Mouse (Mus musculus) left cerebral cortex, adult 9 months (tissue): ENCODE data around the gene Plin5.
"Not testable (repeated sequence)": the region's sequence is repeated elsewhere in the genome, so short reads cannot be mapped to it uniquely, and the experiment has no call there.

ENCODE experiments used
- DNase-seq, 2 experiments: peaks; one replicate each; pipeline ENCODE4 v3.0.0; 2022; ENCODE audit warnings: low spot score in 2 of 2

The Plin5 gene

GRCm38 (mm10) chr17:56074097-56074826 lies 43.1 kb downstream of the Plin5 start:
- peak in 1 of 2 experiments; percentile 67 for DNase-seq

DNA sequence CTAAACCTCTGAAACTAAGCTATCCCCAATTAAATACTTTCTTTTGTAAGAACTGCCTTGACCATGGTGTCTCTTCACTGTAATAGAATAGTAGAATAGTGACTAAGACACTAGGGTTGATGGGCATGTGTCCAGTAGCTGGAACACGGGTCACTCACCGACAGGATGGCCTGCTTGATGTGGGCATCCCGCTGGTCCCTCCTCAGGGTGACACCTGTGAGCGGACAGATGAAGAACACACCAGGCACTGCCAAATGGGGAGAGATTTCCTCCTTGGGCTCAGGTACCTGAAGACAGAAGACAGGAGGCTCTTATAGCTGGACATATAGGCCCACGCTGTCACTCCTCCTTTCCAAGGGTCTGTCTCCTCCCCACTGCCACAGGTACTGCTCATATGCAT lies 45.2 kb downstream of the Plin5 start:
- no peak for DNase-seq

DNA sequence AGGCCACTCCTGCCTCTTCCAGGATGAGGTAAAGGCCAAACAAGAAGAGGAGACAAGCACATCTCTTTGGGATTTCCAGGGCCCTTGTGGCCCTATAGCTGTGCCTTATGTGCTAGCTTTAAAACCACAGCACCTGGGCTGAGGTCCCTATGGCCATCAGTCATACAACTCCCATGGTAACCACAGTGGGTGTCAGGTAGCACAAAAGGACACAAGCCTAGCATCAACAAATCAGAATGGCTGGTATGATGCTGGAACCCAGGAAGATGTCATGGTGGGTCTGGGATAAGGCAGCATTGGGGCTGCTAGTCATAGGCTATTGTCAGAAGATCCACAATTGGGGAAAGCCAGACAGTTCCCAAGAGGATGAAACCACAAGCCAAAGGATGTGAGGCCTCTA lies 46.3 kb downstream of the Plin5 start:
- no peak for DNase-seq

DNA sequence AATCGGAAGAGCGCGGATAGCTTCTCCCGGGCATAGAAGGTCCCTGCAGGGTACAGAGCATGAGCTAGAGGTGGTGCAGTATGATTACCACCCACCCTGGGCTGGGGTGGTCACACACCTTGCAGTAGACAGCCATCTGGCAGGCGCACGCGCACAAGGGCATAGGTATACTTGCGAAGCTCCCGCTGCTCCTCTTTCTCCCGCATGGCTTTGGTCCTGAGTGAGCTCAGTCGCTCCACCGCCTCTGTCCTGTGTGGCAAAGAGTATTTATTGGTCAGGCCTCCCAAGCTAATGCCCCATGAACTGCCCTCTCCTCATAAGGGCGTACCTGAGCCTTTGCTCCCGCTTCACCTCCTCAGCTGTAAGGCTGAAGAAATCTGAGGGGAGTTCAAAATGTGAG lies 48.3 kb downstream of the Plin5 start:
- DNase-seq = no peak

DNA sequence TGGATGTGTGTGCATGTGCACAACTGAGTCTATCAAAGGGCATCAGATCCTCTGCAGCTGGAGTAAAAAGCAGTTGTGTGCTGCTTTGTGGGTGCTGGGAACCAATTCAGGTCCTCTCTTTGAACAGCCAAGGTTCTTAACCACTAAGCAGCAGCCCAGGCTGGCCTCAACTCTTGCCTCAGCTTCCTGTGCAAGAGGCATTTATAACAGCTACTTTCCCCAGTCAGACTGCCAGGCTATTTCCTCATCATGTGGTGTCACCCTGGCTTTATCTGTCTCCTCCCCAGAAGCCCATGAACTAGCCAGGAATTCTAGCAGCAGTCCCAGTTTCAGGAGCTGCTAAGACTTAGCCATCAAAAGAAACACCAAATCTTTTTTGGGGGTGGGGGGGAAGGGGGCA lies 50.9 kb downstream of the Plin5 start:
- DNase-seq = no peak

- not testable (repeated sequence) for DNase-seq
Measured at GRCm38 (mm10) chr17:56065715-56066114, 51.7 kb downstream of the Plin5 start.

GRCm38 (mm10) chr17:56062081-56062480 lies 55.3 kb downstream of the Plin5 start:
- DNase-seq = no peak
